Mouse (Mus musculus) heart, embryonic 13.5 days (tissue): ENCODE results near the gene Ccer1. TPM values are rescaled to one million over a fixed set of nuclear protein-coding genes. Genes with fewer than 3 reads are reported as not detected.
"Not testable (repeated sequence)": the region's sequence is repeated elsewhere in the genome, so short reads cannot be mapped to it uniquely, and the experiment has no call there.

Source experiments
- ATAC-seq: fragments of 200-750 bp; cut with Nextera tagmentation; 2 replicates; pipeline ENCODE4 v1.8.0; 2017; ENCODE audit warnings: moderate TSS enrichment; ENCODE audit not compliant: insufficient number of reproducible peaks, low FRiP score, low TSS enrichment; ENCODE audit errors: extremely low read depth
- H3K27ac ChIP-seq: fragments of 300-500 bp; sonication (generic); replicated peaks from 2 replicates; pipeline ENCODE4 v1.5.1; 2015; ENCODE audit warnings: moderate library complexity, mild to moderate bottlenecking, inconsistent platforms
- H3K27me3 ChIP-seq: fragments of 300-500 bp; sonication (generic); replicated peaks from 2 replicates; pipeline ENCODE4 v1.6.1; 2015; ENCODE audit warnings: mild to moderate bottlenecking, inconsistent platforms
- H3K36me3 ChIP-seq: fragments of 300-500 bp; sonication (generic); 2 replicates; pipeline ENCODE4 v1.6.1; 2015; ENCODE audit warnings: mild to moderate bottlenecking, inconsistent platforms
- H3K4me1 ChIP-seq: fragments of 300-500 bp; sonication (generic); 2 replicates; pipeline ENCODE4 v1.6.1; 2015; ENCODE audit warnings: inconsistent platforms
- H3K4me2 ChIP-seq: fragments of 300-500 bp; sonication (generic); 2 replicates; pipeline ENCODE4 v1.6.1; 2015; ENCODE audit warnings: inconsistent platforms, mild to moderate bottlenecking, moderate library complexity
- H3K4me3 ChIP-seq: fragments of 300-500 bp; sonication (generic); 2 replicates; pipeline ENCODE4 v1.5.1; 2015; ENCODE audit warnings: moderate library complexity, mild to moderate bottlenecking, inconsistent platforms
- H3K9ac ChIP-seq: fragments of 300-500 bp; sonication (generic); 2 replicates; pipeline ENCODE4 v1.6.1; 2015; ENCODE audit warnings: inconsistent platforms, mild to moderate bottlenecking, moderate library complexity
- H3K9me3 ChIP-seq: fragments of 300-500 bp; sonication (generic); 2 replicates; pipeline ENCODE4 v1.6.1; 2016; ENCODE audit warnings: inconsistent platforms
- WGBS: fragments of 180-500 bp; shearing (Covaris S2); methylation state at CpG from one replicate; pipeline ENCODE4 v1.1.7; 2015; ENCODE audit warnings: mixed read lengths; 5-methylcytosine and 5-hydroxymethylcytosine counted together
- polyA plus RNA-seq: library from polyadenylated mRNA; unstranded; fragments of >200 nt; fragmentation: Nextera tagmentation; extraction: Ambion mirVana; gene quantifications from 2 replicates; pipeline ENCODE4 v1.2.1, GENCODE M21; 2015

Ccer1 gene
- polyA plus RNA-seq, 1 experiment from 2014 or later, result not detected

GRCm38 (mm10) chr10:97704562-97704961 lies 11.7 kb downstream of the Ccer1 start:
- Histone ChIP-seq H3K4me3 (no peak overlapping the region), H3K27ac (no peak overlapping the region), H3K9me3 (no peaks in the 10 kb centered on the region), H3K4me2 (no peak overlapping the region), H3K27me3 (no peaks in the 10 kb centered on the region), H3K4me1 (no peaks in the 10 kb centered on the region), H3K9ac (no peak overlapping the region), H3K36me3 (no peaks in the 10 kb centered on the region)
- WGBS, result 44% methylated on average over 1 of the region's 1 CpGs
- ATAC-seq, result no peak

DNA sequence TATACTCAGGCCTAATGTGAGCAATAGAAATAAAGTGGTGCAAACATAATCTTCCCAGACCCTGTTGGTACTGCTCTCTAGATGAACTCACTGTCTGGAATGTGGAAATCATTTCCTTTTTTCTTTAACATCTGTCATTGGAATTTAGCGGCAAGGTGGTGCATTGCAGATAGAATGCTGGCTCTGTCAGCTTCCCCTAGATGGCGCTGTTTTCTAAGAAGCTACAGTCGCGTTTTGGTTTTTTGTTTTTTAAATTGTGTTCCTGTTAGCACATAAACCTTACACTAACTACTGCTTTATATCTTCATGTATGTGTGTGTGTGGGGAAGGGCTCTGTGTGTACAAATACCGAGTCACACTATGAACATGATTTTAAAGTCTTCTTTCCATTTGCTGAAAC lies 19.8 kb downstream of the Ccer1 start:
- H3K4me2 ChIP-seq, result no peak overlapping the region
- H3K9ac ChIP-seq, result no peak overlapping the region
- H3K27me3 ChIP-seq, result no peaks in the 10 kb centered on the region
- WGBS, result 4% methylated on average over 5 of the region's 5 CpGs
- no peaks in the 10 kb centered on the region for H3K9me3 ChIP-seq
- H3K36me3 ChIP-seq, result no peaks in the 10 kb centered on the region
- H3K4me1 ChIP-seq, result peaks cover 20% of the 10 kb centered on the region
- H3K27ac ChIP-seq, result no peak overlapping the region
- no peak overlapping the region for H3K4me3 ChIP-seq
- ATAC-seq, result no peak

DNA sequence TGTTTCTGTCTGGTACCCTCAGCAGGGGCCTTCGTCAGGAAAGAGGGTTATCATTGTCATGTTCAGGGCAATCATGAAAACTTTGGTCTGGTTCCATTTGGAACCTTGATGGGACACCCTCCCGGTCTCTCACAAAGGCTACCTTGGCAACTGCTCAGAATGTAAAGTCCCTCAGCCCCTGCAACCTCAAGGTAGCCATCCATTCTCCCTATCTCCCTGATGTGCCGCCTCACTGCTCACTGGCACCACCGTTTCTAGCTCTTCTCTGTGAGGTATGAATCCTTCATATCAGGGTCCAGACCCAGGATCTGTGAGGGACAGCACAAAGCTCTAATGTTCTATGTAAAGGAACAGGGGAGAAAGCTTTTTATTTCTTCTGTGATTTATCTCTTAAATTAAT lies 21.7 kb downstream of the Ccer1 start:
- no peaks in the 10 kb centered on the region for H3K27me3 ChIP-seq
- no peak overlapping the region for H3K9ac ChIP-seq
- ATAC-seq, result no peak
- no peaks in the 10 kb centered on the region for H3K36me3 ChIP-seq
- WGBS, result 44% methylated on average over 4 of the region's 4 CpGs
- H3K4me3 ChIP-seq, result no peak overlapping the region
- H3K27ac ChIP-seq, result no peak overlapping the region
- H3K9me3 ChIP-seq, result no peaks in the 10 kb centered on the region
- H3K4me1 ChIP-seq, result peaks cover 20% of the 10 kb centered on the region
- peak overlapping the region; percentile 49 for H3K4me2 ChIP-seq

- Histone ChIP-seq H3K4me1 (peaks cover 20% of the 10 kb centered on the region), H3K27ac (no peak overlapping the region), H3K4me3 (no peak overlapping the region), H3K36me3 (no peaks in the 10 kb centered on the region), H3K4me2 (no peak overlapping the region), H3K27me3 (no peaks in the 10 kb centered on the region), H3K9me3 (no peaks in the 10 kb centered on the region), H3K9ac (no peak overlapping the region)
- WGBS, result 62% methylated on average over 3 of the region's 3 CpGs
- ATAC-seq, result no peak
Measured at GRCm38 (mm10) chr10:97715289-97715906, 22.5 kb downstream of the Ccer1 start.

DNA sequence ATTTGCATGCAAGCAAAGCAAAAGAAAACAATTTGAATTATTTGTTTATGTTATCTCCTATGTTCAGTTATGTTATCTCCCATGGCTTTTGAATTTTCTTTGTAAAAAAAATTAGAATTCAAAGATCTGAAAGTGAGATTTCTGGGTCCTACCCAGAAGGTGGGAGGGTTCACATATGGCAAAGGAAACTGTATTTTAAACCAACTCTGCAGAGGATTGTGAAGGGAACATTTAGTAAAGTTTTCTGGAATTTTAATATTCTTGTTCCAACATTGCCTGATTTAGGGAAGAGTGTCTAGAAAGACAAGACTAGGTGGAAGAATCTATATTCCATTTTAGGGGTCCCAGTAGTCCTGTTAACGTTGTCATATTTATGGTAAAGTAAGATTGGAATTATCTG lies 24.4 kb downstream of the Ccer1 start:
- Histone ChIP-seq H3K9me3 (no peaks in the 10 kb centered on the region), H3K27me3 (no peaks in the 10 kb centered on the region), H3K4me1 (peaks cover 20% of the 10 kb centered on the region), H3K9ac (no peak overlapping the region), H3K4me2 (no peak overlapping the region), H3K4me3 (no peak overlapping the region), H3K36me3 (no peaks in the 10 kb centered on the region), H3K27ac (no peak overlapping the region)
- 64% methylated on average over 1 of the region's 1 CpGs for WGBS
- ATAC-seq, result no peak

DNA sequence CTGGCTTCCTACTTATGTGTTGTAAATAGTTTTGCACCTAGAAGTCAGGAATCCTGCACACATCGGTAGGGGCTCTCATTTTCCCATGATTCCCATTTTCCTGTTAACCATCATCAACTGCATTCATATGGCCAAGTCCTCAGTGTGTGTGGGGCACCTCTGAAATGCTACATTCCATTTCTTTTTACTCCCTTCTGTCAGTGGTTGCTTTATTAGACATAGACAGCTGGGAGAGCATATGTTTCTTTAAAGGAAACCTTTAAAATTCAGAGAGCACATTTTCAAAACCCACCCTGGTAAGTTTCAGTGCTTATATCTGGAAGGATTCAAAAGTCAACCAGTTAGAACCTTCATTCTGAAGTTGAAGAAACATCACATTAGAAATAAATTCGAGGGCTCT lies 25.2 kb downstream of the Ccer1 start:
- Histone ChIP-seq H3K27ac (no peak overlapping the region), H3K4me1 (peaks cover 20% of the 10 kb centered on the region), H3K4me2 (no peak overlapping the region), H3K9ac (no peak overlapping the region), H3K36me3 (no peaks in the 10 kb centered on the region), H3K27me3 (no peaks in the 10 kb centered on the region), H3K4me3 (no peak overlapping the region), H3K9me3 (no peaks in the 10 kb centered on the region)
- WGBS, result 64% methylated on average over 2 of the region's 2 CpGs
- ATAC-seq, result no peak

DNA sequence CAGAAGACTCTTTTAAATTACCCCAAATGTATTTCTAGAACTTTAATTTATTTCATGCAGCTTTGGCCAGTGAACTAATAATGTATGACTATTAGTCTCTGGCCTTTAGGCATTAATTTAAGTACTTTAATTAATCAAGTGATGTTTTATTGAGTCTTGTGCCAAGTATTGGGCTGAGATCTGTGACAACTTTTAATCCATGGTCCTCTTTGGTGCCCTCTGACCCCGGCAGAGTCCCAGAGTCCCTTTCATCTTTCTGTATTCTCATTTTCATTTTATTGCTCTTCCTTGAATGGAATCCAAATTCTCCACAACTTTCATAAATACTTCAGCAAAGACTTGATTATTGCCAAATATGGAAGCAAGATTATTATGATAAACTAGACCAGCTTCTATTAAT lies 27.8 kb downstream of the Ccer1 start:
- no peak for ATAC-seq
- H3K9ac ChIP-seq, result no peak overlapping the region

DNA sequence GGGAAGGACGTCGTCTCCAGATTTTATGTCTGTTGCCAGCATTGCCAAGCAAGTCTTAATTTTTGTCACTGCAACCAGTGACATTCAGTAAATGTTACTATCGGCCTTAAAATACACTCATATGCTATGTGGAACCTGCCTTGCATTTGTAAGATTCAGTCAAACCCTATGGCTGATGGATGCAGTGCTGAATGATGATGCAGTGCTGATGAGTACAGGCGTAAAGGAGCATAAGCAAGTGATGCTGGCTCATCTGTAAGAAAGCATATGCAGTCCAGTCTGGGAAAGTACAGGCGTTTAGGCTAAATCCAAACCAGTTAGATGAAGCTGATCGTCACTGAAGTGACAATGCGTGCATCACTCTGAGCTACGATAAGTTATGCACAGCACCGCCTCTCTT lies 29.9 kb downstream of the Ccer1 start:
- H3K4me3 ChIP-seq, result no peak overlapping the region
- no peak overlapping the region for H3K27ac ChIP-seq
- H3K36me3 ChIP-seq, result no peaks in the 10 kb centered on the region
- no peaks in the 10 kb centered on the region for H3K9me3 ChIP-seq
- H3K4me2 ChIP-seq, result no peak overlapping the region
- H3K27me3 ChIP-seq, result no peaks in the 10 kb centered on the region
- no peak overlapping the region for H3K9ac ChIP-seq
- no peaks in the 10 kb centered on the region for H3K4me1 ChIP-seq
- ATAC-seq, result no peak
- 89% methylated on average over 9 of the region's 9 CpGs for WGBS

More for the DNA sequence above, 27.8 kb downstream of the Ccer1 start:
- Histone ChIP-seq H3K27me3 (no peaks in the 10 kb centered on the region), H3K36me3 (no peaks in the 10 kb centered on the region), H3K9me3 (no peaks in the 10 kb centered on the region), H3K4me1 (peaks cover 2% of the 10 kb centered on the region; the same call in 1 of the 2 replicates), H3K27ac (no peak overlapping the region), H3K4me3 (no peak overlapping the region), H3K4me2 (no peak overlapping the region)
- whole genome bisulfite sequencing, result 81% methylated on average over 1 of the region's 1 CpGs

- Histone ChIP-seq H3K9ac (no peak overlapping the region), H3K27me3 (no peaks in the 10 kb centered on the region), H3K4me2 (no peak overlapping the region), H3K4me3 (no peak overlapping the region), H3K9me3 (no peaks in the 10 kb centered on the region), H3K4me1 (no peaks in the 10 kb centered on the region), H3K36me3 (no peaks in the 10 kb centered on the region), H3K27ac (no peak overlapping the region)
- ATAC-seq, result no peak
- WGBS, result 36% methylated on average over 1 of the region's 1 CpGs
Measured at GRCm38 (mm10) chr10:97725929-97726328, 33.1 kb downstream of the Ccer1 start.

DNA sequence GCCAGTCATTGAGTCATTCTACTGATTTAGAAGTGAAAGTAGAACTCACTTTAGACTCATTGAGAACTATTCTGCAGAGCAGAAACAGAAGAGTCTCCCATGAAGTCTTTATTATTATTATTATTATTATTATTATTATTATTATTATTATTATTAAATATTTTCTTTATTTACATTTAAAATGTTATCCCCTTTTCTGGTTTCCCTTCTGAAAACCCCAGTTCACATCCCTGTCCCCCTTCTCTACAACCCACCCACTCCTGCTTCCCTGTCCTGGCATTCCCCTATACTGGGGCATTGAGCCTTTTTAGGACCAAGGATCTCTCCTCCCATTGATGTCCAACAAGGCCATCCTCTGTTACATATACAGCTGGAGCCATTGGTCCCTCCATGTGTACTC lies 33.8 kb downstream of the Ccer1 start, which contains the start of gene C030005K15Rik:
Gene C030005K15Rik, minus strand, starts transcription at position 101 of the 400 bp plus-strand sequence.
- ATAC-seq, H3K27me3 ChIP-seq, H3K27ac ChIP-seq, H3K4me3 ChIP-seq, H3K4me2 ChIP-seq, H3K4me1 ChIP-seq, H3K9ac ChIP-seq, H3K9me3 ChIP-seq, H3K36me3 ChIP-seq: not testable (repeated sequence)
